Mouse (Mus musculus) T-helper 1 cell (primary cell): ENCODE measurements around the gene Tacc3.

Experiments
- in situ Hi-C: fragments of 300-600 bp; cut with MboI, MseI; formaldehyde crosslinking; loops from one replicate; pipeline ENCODE4 v1.15.1; 2025; ENCODE audit warnings: high pct_unique_total_duplicates

Gene Tacc3

DNA sequence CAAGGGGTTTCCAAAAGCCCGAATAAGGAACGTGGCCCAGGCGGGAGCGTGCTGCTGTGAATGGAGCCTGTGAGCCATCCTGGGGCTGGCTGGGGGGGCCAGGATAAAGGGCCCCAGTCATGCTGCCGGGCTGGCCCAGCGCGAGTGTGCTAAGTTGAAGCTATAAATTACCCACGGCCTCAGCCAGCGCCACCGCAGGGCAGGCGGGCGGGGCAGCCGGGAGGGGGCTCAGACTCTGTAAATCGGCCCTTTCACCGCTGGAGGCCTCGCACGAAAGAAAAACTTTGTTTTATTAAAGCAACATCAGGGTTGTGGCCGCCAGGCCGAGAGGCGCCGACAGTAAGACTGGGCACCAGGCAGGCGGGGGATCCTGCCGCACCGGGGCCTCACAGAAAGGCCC, 34.5 kb downstream of the Tacc3 start:
- in situ Hi-C loops: no loop called here

GRCm38 (mm10) chr5:33694461-33694847, 36.5 kb downstream of the Tacc3 start:
- in situ Hi-C loops: no loop called here

GRCm38 (mm10) chr5:33694848-33695717, 37.2 kb downstream of the Tacc3 start:
- in situ Hi-C loops: no loop called here

DNA sequence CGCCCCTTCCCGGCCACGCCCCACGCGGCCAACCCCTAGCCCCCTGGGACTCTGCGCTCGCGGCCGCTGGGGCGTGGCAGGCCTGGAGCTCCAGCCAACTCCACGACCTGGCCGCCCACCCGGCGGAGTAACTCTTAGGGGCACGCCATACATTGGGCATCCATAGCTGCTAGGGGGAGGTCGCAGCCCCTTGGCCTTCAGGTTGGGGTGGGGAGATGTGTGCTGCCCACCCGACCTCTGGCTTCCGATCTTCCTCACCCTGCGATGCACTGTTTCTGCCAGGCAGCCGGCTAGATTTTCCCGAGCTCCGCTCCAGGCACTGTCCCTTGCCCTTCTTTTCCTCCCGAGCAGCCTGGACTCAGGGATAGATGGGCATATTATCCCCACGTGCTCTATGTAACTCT, 37.8 kb downstream of the Tacc3 start:
- in situ Hi-C loops: no loop called here

DNA sequence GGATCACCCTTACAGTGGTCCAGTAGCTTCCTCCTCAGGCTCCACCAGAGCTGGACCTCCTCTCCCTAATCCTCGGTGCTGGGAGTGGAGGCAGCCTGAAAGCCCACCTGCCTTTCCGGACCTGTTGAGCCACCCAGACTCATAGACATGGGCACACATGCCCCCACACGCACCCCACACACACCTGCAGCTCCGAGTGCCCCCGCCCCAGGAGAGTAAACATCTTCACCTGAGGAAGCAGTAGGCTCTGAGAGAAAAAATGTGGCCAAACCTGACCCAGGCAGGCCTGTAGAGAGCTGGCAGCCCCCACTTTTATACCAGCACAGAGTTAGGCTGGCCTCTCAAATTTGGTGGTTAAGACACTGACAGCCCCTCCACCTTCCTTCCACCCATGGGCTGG, 38.5 kb downstream of the Tacc3 start:
- in situ Hi-C loops: no loop called here

DNA sequence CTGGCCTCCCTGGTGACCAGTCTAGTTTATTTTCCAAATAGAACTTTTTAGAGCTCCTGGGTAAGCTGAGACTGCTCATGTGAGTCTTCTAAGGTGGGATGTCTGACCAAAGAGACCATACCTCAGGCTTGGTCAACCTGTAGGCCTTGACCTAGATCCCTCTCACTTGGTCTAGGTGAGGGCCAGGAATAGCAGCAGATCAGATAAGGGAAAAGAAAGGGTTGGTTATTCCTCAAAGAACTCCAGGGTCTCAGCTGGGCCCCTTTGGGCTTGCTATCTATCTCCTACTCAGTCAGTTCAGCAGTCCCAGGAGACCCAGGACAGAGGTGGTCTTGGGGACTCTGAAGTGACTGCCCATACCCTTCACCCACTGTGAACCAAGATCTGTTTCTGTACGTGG, 39.6 kb downstream of the Tacc3 start:
- in situ Hi-C loops: no loop called here

GRCm38 (mm10) chr5:33697947-33698512, 40.1 kb downstream of the Tacc3 start:
- in situ Hi-C loops: no loop called here

DNA sequence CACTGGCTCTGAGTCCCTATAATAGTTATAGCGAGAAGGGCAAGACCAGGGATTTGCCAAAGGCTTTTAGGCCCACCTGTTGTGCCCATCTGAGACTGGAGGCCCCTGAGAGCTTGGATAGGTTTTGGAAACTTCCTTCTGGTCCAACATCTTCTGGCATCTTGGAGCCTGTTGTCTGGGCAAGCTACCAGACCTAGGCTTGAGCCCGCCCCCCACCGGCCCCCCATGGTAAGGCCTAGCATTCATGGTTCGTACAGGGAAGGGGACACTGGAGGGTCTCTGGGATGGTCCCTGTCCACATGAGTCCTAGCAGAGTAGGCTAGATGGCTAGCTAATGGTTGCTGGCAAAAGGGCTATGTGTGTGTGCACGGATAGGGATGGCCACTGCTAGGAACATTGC, 40.7 kb downstream of the Tacc3 start:
- in situ Hi-C loops: no loop called here

GRCm38 (mm10) chr5:33700010-33700409, 42.1 kb downstream of the Tacc3 start:
- in situ Hi-C loops: loop anchor here (25.0 kb wide), 1 partner anchor 1562 kb away; no protein-coding TSS in a partner anchor

GRCm38 (mm10) chr5:33701832-33702231, 43.9 kb downstream of the Tacc3 start:
- in situ Hi-C loops: loop anchor here (25.0 kb wide), 1 partner anchor 1560 kb away; no protein-coding TSS in a partner anchor

- in situ Hi-C loops: loop anchor here (25.0 kb wide), 1 partner anchor 1558 kb away; no protein-coding TSS in a partner anchor
These were observed 46.1 kb downstream of the Tacc3 start for GRCm38 (mm10) chr5:33703999-33704398.

GRCm38 (mm10) chr5:33704945-33705611, 47.1 kb downstream of the Tacc3 start:
- in situ Hi-C loops: loop anchor here (25.0 kb wide), 1 partner anchor 1557 kb away; no protein-coding TSS in a partner anchor

DNA sequence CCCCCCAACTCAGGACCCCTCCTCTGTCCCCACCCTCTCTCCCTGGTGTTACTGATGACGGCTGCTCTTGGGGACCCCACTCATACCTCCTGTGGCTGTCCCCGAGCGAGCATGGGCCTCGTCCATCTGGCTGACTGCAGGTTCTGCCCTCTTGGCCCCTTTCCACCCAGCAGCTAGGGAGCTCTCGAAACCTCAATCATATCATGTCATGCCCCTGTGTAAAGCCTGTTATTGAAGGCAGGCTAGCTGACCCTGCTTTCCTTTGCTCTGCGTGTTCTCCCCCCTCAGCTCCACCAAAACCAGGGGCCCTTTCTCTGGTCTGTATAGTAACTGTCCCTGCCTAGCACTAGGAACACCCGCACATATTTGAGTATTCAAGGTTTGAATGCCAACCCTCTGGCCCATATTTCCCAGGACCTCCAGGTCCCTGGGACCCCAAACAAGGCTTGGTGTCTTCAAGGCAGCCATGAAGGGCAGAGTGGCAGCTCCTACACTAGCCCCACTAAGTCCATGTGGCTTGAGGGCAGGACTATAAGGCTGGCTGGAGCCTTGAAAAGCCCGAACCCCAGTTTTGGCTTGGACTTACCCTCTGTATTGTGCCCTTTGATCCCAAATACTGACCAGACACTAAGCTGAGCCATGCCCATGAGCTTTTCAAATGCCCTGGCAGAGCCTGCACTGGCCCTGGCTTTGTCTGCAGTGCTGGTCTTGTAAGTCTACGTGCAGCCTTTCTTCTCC, 47.9 kb downstream of the Tacc3 start:
- in situ Hi-C loops: loop anchor here (25.0 kb wide), 1 partner anchor 1557 kb away; no protein-coding TSS in a partner anchor

DNA sequence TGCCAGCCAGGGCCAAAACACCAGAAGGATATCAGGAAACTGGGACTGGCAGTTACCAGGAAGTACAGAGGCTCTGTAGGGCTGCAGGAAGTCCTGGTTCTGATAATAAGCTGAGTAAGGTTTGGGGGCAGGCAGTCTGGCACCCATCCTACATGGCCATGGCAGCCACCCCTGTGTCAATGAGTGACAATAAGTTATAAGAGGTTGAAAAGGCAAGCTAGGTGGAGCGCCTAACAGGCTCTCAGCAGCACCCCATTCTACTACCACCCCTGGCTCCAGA, 48.4 kb downstream of the Tacc3 start:
- in situ Hi-C loops: loop anchor here (25.0 kb wide), 1 partner anchor 1556 kb away; no protein-coding TSS in a partner anchor

GRCm38 (mm10) chr5:33707163-33707562, 49.2 kb downstream of the Tacc3 start:
- in situ Hi-C loops: loop anchor here (25.0 kb wide), 1 partner anchor 1555 kb away; no protein-coding TSS in a partner anchor

DNA sequence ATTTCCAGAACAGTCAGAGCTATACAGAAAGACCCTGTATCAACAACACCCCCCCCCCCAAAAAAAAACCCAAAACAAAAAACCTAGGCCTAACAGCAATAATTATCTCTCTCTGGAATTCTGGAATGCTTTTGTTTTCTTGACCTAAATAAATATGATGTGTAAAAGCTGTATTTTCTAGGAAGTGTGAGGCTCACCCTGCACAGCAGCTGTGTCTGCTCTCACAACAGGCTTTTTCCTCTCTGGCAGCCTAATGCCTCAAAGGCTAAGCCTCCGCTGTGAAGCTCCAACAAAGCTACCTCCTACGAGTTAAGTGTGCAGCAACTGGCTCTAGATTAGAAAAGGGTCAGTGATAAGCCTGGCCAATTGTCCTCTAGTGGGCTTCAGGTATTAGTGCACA, 51.1 kb downstream of the Tacc3 start:
- in situ Hi-C loops: loop anchor here (25.0 kb wide), 1 partner anchor 1553 kb away; no protein-coding TSS in a partner anchor

GRCm38 (mm10) chr5:33712550-33712949, 54.6 kb downstream of the Tacc3 start:
- in situ Hi-C loops: loop anchor here (25.0 kb wide), 1 partner anchor 1550 kb away; no protein-coding TSS in a partner anchor

DNA sequence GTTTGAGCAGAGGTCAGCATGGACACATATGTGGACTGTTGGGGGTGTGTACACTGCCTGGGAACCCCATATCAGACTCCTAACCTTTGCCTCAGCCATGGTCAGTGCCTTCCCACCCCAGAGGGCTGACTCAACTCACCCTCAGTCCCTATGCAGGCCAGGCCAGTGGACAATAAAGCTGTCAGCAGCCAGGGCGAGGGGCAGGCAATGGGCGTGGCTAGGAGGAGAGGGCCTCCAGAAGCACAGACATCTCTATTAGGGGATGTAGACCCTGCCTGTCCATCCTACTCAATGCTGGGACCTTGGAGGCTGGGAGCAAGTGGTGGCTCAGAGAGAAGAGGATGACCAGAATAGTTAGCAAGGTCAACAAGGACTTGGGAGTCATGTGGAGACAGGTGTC, 57.3 kb downstream of the Tacc3 start:
- in situ Hi-C loops: loop anchor here (25.0 kb wide), 1 partner anchor 1547 kb away; no protein-coding TSS in a partner anchor

GRCm38 (mm10) chr5:33716467-33716866, 58.5 kb downstream of the Tacc3 start:
- in situ Hi-C loops: loop anchor here (25.0 kb wide), 1 partner anchor 1546 kb away; no protein-coding TSS in a partner anchor

- in situ Hi-C loops: loop anchor here (25.0 kb wide), 1 partner anchor 1544 kb away; no protein-coding TSS in a partner anchor
These were observed 60.5 kb downstream of the Tacc3 start for GRCm38 (mm10) chr5:33718460-33718859.

DNA sequence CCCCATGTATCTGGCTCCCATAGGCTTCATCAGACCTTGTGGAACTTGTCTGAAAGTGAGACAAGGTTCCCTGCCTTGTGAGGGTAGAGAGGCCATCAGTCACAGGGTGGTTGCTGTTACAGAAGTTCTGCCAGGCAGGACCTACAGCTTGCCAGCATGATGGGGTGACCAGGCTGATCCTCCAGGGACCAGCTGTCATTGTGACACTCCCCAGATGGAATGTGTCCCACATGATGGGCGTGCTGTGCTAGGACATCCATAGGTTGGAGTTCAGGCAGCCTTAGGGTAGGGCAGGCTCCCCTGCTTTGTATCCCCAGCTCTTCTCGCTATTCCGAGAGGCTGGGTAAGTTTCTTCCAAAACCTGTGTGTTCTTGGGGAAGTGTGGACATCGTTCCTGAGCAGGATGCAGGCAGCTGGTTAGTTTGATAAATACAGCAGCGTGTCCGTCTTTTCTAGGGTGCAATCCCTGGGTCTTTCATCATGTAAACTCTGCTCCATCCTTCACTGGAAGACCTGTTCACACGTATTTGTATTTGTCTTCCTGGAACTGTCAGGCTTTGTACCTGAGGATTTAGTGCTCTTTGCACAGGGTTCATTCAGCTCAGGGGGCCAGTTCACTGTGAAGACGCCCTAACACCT, 63.0 kb downstream of the Tacc3 start:
- in situ Hi-C loops: loop anchor here (25.0 kb wide), 1 partner anchor 1541 kb away; no protein-coding TSS in a partner anchor
